Mouse (Mus musculus) kidney, adult 9 months (tissue): ENCODE measurements around the gene Rps24.
"Not testable (repeated sequence)": the region's sequence is repeated elsewhere in the genome, so short reads cannot be mapped to it uniquely, and the experiment has no call there.

ENCODE experiments used
- DNase-seq: peaks from one replicate; pipeline ENCODE4 v3.0.0; 2022

Gene Rps24

DNA sequence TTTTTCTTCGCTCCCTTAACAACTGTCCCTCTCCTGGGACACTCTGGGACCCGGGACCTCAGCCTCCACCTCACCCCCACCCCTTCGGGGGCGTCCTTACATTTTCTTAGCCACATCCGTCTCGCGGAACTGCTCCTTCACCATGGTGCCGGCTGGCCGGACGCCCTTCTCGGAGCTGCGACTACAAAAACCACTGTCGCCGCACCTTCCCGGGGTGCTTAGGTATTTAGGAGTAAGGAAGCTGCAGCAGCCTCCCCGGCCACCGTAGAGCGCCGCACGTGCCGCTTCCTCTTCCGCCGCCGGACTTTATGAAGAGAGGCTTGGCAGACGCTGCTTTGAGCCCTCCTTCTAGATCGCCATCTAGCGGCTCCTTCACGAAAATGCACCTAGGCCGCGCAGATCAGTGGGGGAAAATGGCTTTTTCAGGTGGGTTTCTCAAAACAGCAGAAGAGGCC is at the start of gene Rps24, which contains the start of gene Polr3a:
Rps24 (plus strand) TSS at position 353 of the 455 bp plus-strand sequence.
Polr3a (minus strand) TSS at position 286 of the 455 bp plus-strand sequence.
- DNase-seq, result peak; percentile 96

DNA sequence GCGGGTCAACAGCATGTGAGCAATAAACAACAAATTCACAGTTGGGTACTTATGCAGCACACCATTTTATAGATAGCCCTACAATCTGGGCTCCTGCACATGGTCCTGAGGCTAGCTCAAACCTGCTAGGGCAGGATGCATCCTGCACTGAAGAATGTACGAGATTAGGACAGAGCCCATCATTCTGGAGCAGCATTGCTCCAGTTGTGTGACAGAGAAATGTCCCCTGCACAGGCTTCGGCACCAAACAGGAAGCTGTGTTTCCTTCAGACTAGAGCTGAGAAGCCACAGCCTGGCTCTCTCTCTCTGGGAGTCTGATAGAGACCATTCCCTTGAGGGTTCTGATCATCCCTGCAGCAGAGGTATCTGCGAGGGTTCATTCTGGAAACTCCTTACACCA is 43.4 kb upstream of the Rps24 start:
- not testable (repeated sequence) for DNase-seq

DNA sequence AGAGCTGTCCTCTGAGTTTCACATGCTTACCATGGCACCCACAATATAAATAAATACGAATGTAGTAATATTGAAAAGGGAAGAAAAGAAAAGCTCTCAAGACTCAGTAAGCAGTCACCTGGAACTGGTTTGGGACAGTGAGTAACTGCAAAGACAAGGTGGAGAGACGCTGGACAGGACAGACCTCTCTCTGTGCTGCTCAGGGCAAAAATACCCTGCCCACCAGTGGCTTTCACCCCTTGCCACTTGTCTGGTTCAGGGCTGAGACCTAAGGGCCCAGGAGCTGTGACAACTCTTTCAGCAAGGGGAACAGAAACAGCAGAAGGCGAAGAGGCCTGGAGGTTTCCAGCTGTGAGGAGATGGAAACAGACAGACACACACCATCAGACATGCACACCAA is 28.7 kb upstream of the Rps24 start:
- DNase-seq, result no peak

DNA sequence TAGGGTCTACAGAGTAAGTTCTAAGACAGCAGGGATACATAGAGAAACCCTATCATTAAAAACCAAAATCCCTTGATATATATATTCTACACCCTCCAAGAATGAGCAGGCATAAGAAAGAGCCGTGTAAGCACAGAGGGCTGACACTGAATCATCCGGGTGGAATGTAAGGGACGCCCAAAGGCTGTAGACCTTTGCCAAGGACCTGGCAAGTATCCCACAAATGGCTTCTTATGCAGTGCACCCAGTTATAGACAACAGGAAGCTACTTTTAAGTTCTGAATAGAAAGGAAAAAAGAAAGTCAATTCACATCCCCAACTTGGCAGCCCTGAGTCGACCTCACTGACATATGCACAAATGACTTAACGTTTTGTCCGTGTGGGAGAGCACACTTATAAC is 18.1 kb upstream of the Rps24 start:
- no peak for DNase-seq

DNA sequence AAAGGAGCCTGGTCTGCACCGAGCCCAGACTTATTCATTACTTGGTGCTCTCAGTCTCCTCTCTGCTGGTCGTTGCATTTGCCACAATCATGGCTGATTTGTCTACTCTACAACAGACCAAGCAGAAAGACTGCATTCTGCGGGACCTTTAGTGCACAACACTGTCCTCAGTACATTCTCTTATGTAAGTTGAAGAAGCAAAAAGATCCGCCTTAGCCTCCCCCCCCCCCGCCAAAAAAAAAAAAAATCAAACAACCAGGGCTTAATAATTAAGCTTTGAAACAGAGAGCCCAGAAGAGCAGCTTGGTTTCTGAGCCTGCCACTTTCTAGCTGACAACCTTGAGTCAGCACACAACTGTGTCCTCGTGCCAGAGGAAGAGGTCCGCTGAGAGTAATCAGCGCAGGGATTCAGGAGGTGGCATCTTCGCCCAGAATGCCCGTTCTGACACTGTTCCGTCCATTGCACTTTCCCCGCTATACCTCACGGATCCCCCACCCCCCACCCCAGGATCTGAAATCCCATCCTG is 621 bp upstream of the Rps24 start:
- peak; percentile 50 for DNase-seq

DNA sequence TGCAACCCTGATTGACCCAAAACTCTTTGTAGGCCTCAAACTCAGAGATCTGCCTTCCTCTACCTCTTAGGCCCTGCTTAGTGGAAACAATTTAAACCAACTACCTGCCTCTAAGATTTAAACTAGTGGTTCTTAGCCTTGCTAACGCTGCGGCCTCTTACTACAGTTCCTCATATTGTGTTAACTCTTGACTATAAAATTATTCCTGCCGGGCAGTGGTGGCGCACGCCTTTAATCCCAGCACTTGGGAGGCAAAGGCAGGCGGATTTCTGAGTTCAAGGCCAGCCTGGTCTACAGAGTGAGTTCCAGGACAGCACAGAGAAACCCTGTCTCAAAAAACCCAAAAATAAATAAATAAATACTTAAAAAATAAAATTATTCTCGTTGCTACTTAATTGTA is 2.8 kb downstream of the Rps24 start:
- DNase-seq, result not testable (repeated sequence)

DNA sequence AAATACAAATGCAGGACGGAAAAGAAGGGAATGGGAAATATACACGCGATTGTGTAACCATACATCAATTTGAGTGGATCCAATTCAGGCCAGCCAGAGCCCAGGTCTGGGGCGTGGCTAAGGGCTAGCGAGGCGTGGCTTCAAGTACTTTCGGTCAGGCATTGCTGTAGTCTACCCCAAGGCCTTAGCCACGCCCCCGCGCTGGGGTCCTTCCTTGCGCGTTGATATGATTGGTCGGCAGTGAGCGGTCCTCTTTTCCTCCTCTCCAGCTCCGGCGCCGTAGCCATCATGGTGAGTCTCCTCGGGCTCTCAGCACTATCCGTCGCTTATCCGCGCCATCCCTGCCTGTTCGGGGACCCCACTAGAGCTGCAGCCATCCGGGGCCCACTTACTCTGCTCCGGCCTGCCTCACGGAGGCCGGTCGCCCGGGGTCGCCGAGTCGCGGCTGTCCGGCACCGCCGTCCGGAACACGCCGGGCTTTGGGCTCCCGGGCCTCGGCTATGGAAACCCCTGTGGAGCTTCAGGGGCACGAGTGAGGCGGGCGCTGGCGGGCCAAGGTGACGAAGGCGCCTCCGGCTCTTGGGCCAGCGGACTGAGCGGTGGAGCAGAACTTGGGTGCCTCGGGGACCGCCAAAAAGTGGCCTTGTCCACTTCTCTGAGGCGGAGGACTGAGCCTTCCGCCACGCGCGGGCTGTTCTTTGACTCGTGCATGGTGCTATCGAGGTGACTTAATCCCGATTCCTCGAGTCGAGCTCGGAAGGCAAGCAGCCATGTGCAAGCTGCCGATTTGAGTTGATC is 3.7 kb downstream of the Rps24 start:
- DNase-seq, result peak; percentile 98

DNA sequence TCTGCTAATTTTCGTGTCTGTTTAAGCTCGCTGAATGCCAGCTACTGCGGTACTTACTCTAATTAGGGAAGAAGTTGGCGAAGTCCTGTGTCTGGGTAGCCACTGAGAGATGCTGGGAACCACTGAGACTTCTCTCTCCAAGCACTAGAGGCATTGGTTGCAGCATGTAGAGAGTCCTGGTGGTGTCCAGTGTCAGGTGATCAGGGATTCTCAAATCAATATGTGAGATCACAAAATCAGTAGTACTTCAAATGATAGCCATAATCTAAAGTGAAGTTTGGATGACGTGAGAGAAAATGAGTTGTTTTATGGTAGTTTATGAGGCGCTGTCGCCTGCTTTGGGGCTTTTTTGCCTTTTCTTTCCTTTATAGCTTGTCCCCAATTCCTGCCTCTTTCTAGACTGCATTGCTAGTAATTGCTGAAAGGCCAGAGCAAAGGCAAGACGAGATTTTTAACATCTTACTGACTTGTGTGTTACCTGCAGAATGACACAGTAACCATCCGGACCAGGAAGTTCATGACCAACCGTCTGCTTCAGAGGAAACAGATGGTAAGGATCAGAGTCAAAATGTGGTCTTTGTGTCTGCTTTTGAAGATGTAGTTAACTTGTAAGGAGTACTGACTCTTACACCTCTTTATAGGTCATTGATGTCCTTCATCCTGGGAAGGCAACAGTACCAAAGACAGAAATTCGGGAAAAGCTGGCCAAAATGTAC is 4.5 kb downstream of the Rps24 start:
- no peak for DNase-seq

DNA sequence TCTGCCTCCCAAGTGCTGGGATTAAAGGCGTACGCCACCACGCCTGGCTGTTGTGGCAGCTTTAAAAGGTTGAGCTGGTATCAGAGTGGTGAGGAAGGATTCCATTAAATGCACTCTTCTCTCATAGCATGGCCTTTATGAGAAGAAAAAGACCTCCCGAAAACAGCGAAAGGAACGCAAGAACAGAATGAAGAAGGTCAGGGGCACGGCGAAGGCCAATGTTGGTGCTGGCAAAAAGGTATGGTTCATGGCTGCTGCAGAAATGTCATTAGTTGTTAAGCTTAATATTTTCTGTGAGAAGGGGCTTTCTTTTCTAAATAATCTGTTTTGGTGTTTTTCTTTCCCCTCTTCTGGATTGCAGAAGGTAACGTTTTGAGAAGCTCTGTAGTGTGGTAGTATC is 6.3 kb downstream of the Rps24 start:
- no peak for DNase-seq

DNA sequence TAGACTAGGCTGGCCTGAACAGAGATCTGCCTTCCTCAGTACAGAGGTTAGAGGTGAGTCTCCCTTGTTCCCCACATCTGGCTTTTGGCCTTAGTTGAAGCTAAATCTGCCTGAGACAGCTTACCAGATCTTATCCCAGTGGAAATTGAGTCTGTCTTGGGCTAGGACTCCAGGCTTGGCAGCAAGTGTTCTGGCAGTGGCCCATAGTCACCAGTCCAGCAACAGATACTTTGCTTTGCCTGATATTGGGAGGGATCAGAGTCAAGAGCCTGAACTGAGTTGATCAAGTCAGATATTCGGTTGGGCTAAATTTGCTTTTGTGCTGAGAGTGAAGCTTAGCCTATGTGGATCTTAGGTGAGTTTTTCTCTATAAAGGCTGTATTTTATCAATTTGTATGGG is 9.6 kb downstream of the Rps24 start:
- no peak for DNase-seq

DNA sequence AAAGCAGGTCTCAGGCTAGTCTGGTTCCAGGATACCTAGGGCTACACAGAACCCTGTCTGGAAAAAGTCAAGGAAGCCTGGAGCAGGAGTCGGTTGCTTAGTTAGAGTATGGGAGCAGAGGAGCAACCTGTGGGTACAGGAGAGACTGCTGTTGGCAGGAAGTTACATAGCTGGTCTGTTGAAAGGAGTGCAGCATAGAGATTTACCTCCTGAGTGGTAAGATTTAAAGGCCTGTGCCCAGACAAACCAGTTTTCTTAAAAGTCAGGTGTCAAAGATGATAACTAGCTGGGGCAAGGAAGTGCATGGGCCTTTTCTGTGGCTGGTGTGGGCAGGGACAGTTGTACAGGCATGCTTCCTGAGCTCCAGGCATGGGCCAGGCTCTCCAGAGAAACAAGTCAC is 10.5 kb downstream of the Rps24 start:
- DNase-seq, result no peak

DNA sequence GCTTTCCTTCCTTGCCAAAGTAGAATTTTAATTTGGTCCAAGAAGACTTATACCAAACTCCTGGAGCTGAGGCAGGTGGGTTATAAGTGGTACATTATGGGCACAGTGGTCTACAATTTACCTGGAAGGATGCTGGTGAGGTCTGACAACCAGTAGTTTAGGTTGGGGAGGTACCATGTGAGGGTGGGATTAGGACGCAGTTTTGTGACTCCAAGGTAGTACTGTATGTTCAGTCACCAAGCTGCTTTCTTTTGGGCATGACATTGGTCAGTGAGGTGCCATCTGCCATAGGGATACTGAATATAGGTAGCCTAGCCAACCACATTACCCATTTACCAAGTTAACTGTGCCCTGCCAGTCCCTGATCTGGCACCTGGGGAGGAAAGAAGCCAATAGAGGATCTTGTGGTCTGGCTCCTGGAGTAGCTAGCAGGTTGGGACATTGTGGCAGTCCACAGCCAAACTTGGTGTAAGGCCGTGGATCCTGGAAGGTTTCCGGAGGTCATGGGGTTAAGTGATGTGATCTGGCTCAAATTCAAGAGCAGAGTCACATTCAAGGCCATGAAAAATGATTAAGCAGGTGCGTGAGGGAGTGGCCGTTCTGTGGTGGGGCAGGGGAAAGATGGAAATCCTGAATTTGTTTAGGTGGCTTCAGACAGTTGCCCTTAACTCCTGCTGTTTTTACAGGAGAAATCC is 11.8 kb downstream of the Rps24 start:
- DNase-seq, result no peak

DNA sequence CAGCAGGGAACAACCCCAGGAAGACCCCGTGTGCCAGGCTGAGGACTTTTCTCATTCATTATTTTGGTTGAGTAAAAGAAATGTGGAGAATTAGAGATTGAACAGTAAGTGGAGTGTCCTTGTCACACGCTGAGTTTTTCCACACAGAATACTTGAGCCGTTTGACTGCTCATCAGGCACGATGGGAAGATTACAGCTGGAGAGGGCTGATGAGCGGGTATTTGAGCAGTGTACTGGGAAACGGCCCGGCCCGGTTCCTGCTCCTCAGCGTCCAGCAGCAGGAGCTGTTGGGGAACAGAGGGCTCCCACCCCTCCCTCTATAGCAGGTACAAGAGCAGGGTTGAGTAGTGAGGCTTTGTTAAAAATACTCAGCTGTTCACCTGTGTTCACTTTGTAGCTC is 12.6 kb downstream of the Rps24 start:
- no peak for DNase-seq

DNA sequence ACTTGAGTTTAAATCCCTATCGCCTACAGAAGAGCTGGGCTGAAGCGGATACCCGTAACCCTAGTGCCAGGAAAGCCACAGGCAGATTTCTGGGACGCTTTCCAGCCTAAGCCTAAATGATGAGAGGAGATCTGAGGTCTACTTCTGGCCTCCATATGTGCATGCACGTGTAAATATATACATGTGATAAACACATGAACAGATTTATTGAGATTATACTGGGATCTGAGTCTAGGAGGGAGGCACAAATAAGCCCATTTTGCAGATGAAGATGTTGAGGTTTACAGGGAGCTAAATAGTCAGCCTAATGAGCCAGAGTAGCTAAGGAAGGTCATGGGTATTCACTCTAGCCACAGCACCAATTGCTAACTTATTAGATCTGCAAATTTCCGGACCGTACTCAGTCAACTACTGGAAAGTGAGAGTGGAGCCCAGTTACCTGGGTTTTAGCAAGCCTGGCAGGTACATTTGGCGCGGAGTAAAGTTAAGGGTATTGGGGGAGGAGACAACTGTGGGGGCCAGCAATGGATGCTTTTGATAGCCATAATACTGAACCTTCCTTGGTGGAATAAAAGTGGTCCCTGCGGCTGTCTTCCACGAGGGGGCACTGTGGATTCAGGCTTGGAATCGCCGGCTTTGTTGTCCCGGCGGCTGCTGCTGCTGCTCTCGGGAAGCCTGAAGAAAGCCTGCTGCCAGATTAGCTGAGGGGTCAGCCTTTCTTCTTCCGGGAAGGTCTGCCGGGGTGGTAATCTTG is 13.3 kb downstream of the Rps24 start:
- peak; percentile 78 for DNase-seq

DNA sequence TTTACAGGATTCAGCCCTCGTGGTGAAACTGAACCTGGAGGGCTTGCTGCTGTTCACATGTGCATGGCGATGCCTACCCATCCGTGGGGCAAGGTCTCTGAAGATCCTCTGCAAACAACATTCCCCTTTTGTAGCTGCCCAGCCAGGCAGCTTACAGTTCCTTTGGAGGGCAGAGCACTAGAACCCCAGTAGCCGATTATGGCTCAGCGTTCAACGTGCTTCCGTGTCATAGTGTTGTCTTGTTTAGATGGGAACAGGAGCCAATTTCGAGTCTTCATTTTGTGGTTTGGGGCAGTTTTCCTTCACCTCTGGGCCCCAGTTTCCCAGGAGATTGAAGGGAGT is 13.9 kb downstream of the Rps24 start:
- DNase-seq, result no peak

DNA sequence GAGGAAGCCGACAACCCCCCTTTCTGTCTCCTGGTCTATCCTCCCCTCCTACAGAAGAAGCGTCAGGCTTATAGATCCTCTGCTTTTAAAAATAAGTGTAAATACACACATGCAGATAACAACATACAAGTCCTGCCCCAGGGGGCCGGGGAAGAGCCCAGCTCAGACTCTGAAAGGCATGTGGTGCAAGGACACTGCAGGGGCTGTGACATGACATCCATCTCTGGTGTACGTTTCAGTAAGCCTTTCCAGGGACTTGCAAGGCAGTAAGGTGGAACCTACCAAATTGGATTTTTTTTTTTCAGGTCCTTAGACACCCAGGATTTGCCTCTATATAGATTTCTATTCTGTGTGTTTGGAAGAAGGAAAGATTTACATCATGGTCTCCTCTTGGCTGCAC is 14.3 kb downstream of the Rps24 start:
- DNase-seq, result no peak

DNA sequence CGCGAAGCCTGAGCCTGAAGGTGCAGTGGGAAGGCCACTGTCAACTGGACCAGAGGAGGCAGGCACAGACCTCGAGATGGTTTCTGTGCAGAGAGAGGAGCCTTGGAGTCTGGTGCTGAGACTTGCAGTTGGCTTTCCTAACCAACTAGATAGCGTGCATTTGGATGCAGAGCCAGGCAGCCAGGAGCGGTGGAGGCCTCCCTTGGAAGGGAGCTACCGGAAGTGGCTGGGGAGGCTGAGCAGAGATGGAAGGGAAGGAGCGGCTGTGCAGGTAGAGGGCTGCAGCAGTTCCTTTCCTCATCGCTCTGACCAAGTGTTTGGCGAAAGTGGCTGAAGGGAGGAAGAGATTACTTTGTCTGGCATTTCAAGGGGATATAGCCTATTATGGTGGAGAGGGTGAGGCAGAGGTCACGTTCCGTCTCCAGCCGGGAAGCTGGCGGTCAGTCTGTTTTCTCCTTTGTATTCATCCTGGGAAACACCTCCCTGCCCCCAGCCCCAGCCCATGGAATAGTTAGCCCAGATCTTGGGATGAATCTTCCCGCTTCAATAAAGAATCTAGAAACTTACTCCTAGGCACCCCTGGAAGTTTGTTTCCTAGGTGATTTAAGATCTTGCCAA is 20.6 kb downstream of the Rps24 start:
- no peak for DNase-seq

DNA sequence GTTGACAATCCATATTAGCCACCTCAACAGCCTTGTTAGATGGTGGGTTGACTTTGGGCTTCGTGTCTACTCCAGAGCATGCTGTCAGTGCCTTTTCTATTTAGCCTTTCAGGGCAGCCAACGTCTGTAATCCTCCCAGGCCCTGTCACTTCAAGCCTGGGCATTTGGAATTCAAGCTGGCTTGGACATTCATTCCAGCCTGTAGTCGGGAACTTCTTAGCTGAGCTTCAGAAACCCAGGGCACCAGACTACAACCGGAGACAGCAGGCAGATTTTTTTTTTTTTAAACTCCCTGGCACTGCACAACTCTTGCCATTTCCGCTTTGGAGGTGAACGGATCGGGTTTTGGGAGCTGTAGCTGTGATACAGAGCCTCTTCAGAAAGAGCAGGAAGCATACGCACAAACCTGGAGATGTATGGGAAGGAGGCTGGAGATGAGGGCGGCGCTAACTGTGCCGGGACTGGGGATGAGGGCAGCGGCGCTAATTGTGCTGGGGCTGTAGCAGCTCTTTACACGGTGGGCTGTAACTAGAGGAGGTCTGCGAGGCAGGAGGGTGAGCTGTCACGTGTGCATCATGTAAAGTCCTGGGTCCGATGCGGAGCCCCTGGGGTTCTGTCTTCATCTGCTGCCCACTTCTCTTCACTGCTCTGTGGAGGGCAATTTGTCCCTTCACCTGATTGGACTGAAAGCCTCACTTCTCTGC is 21.3 kb downstream of the Rps24 start:
- no peak for DNase-seq

DNA sequence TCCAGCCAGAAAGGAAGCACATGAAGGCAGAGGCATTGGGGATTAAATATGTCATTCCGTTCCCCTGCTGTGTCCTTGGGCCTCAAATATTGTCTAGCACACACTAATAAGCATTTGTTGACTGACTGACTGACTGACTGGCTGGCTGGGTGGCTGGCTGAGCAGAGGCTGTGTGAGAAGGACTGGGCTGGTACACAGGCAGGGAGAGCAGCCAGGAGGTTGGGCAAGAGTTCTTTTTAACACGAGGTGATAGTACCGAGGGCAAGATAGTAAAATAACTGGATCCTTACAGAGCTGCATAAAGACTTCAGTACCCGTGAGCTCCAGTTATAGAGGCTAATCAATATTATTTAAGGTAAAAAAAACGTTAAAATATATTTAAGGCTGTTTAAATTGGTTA is 22.6 kb downstream of the Rps24 start:
- DNase-seq, result no peak

DNA sequence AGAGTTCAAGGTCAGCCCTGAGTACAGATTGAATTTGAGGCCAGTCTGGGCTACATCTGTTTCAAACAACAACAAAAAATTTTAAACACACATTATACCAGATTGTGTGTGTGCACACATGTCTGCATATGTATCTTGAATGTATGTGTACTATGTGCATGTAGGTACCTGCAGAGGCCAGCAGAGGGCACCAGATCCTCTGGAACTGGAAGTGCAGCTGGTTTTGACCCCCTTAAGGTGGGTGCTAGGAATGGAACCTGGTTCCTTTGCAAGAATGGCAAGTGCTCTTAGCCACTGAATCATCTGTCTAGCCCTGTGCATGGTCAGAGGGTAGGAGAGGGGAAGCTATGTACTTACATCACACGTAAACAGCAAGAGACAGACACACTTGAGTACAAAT is 23.3 kb downstream of the Rps24 start:
- no peak for DNase-seq

DNA sequence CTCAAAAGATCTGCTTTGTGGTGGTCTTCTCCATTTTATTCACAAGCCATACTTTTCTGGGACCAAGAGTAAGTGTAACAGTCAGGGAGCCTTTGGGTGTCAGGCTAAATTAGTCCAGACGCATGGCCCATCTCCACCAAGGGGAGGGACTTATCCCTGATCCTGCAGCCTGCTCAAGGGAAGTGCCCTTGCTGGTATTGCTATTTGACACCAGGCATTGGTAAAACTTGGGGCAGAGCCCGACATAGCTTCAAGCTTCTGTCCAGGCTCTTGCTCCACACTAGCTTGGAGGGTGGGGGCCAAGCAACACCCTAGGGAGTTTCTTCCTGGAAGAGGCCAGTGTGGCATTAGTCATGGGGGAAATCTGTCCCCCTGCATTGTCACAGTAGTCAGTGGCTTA is 23.8 kb downstream of the Rps24 start:
- no peak for DNase-seq
